Mouse (Mus musculus): ENCODE data around the gene Wdfy2.

DNA sequence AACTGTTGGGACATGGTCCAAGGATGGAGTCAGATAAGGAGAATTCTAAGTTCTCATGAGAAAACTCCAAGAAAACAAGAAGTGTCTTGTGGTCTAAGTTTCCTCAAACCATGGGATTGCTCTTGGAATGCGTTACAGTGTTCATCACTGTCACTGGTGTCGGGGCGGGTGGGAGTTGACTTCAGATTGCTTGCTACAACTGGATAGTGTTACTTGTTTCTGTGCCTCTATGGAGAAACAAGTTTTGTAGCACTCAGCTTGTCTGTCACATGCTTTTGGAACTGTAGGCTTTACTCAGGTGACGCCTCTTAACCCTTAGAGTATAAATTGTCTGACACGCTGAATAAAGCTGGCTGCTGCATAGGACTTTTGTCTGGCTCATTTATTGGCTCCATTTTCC lies 34.3 kb upstream of the Wdfy2 start:
- TF ChIP-seq CTCF (IDR thresholded peaks at IDR 0.05; ENCODE audit: low read depth, low read length) (no peak), POLR2A (IDR thresholded peaks at IDR 0.05; ENCODE audit: extremely low read depth, insufficient read depth, low read length) (no peak)

Measured in liver, adult 2 months (tissue).